Mouse (Mus musculus) lung, adult 2 months (tissue): ENCODE data around the gene Hsph1. TPM values are rescaled to one million over a fixed set of nuclear protein-coding genes. Genes with fewer than 3 reads are reported as not detected.

ENCODE experiments used
- DNase-seq: peaks from one replicate; pipeline ENCODE4 v3.0.0; 2022
- H3K4me1 ChIP-seq: fragments of 200-500 bp; 2 replicates; pipeline ENCODE4 v1.6.1; 2011; ENCODE audit warnings: low read length; ENCODE audit not compliant: control insufficient read depth, insufficient read depth
- H3K4me3 ChIP-seq: fragments of 200-500 bp; replicated peaks from 2 replicates; pipeline ENCODE3; 2011; ENCODE audit warnings: low read depth, mild to moderate bottlenecking, control low read depth, low read length; ENCODE audit errors: extremely low read depth
- CTCF ChIP-seq: fragments of 200-500 bp; IDR thresholded peaks from 2 replicates; pipeline ENCODE4 v1.5.1; 2011; ENCODE audit warnings: mild to moderate bottlenecking, low read length, control low read depth; ENCODE audit not compliant: insufficient read depth
- POLR2A ChIP-seq: fragments of 200-500 bp; IDR thresholded peaks from 2 replicates; pipeline ENCODE4 v1.6.1; 2011; ENCODE audit warnings: low read depth, mild to moderate bottlenecking, control low read depth, low read length, borderline replicate concordance; ENCODE audit errors: extremely low read depth
- WGBS: fragments of 180-500 bp; shearing (Covaris S2); methylation state at CpG from one replicate; pipeline ENCODE4 v1.1.7; 2018; 5-methylcytosine and 5-hydroxymethylcytosine counted together
- polyA plus RNA-seq: library from polyadenylated mRNA; depleted of rRNA; stranded (reverse); fragments of >200 nt; gene quantifications from 2 replicates; pipeline ENCODE4 v1.2.3, GENCODE M21; 2012

The Hsph1 gene
- polyA plus RNA-seq, 1 experiment = 7.3 TPM

GRCm38 (mm10) chr5:149642783-149643509, 6.8 kb upstream of the Hsph1 start:
- 75% methylated on average over 11 of the region's 11 CpGs for WGBS
- no peak for DNase-seq
- Histone ChIP-seq H3K4me1 (no peaks in the 10 kb centered on the region), H3K4me3 (no peak overlapping the region)
- TF ChIP-seq CTCF = no peak

DNA sequence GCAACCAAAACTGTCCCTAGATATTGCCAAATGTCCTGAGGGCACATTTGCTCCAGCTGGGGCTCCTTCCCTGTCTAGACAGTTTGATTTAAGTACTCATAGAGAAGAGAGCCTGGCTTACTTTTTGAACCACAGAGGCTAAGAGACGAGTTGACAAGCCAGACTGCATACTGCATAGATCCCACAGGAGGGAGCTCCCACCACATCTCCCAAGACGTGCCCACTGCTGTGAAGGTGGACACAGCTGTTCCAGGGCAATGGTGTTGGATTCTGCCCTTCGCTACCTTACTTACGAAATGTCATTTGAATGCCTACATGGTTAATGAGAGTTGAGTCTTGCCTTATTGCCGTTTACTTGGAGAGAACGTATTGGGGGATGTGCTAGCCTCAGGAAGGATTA, 6.2 kb upstream of the Hsph1 start:
- WGBS = 58% methylated on average over 6 of the region's 6 CpGs
- no peak for DNase-seq
- Histone ChIP-seq H3K4me3 (no peak overlapping the region), H3K4me1 (no peaks in the 10 kb centered on the region)
- TF ChIP-seq POLR2A (no peak), CTCF (peak; percentile 18; the same call in 1 of the 2 replicates)

DNA sequence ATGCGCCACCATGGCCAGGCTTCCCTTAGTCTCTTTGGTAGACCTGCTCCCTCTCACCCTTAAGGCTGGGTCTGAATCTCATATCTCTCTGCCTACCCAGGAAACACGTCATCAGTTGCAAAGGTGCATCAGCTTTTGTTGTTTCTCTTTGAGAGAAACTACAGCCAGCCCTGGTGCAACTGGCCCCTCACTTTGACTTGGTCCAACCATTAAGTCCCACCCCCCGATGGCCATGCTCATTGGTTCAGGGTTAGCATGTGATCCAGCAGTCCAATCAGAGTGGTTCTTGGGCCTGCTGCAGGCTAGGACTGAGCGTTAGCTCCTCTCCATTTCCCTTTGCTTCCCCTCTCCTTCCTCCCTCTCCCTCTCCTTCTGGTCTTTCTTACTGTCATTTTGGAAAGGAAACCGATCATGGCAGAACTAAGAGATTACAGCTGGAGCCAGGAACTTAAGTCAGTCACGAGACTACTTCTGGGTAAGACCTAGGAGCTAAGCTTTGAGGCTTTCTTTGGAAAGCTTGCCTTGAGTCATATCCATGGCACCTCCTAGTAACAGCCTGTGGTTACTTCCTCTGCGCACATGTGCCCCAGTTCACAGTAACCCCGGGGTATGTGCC, 5.2 kb upstream of the Hsph1 start:
- Histone ChIP-seq H3K4me1 (no peaks in the 10 kb centered on the region), H3K4me3 (no peak overlapping the region)
- no peak for DNase-seq
- TF ChIP-seq POLR2A = no peak
- TF ChIP-seq CTCF = no peak
- 81% methylated on average over 8 of the region's 8 CpGs for WGBS

DNA sequence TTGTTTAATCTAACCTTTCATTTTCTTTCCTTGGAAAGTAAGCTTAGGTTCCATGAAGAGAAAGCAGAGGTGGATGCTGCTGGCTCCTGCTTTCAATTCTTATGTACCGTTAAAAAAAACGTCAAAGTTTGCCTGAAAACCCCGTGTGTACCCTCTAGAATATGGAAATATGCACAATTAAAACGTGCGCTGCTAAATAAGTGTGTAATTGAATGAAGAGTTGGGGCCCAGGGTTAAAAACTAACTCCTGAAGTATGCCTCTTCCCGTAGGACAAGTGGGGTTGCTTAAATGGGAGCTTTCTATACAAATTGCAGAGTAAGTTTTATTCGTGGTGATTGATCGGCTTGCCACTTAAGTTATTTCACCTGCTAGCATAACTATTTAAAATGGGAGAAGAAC, 1.1 kb upstream of the Hsph1 start:
- DNase-seq = no peak
- TF ChIP-seq CTCF (no peak), POLR2A (no peak)
- no peak overlapping the region for H3K4me3 ChIP-seq
- peaks cover 3% of the 10 kb centered on the region; the same call in 1 of the 2 replicates for H3K4me1 ChIP-seq
- WGBS = 56% methylated on average over 8 of the region's 8 CpGs

DNA sequence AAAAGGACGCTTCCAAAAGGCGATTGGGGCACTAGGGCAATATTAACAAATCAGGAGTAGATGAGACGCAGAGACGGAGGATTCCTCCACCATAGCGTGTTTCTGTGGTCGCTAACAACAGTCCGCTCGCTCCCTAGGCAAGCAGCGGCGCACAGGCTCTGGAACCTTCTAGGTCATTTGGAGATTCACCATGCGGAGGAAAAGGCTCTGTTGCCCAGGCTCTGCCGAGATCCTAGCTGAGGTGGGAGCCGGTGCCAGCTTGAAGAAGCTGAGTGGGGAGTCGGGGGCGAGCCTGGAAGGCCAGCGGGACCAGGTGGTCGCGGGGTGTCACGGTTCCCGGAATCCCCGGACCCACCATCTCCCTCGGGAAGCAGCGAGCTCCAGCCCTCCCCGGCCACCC, 620 bp downstream of the Hsph1 start:
- TF ChIP-seq POLR2A (0 out of 2 replicates have a peak, but pooled peaks have one; percentile 13), CTCF (no peak)
- under 1% methylated on average over 24 of the region's 24 CpGs for WGBS

GRCm38 (mm10) chr5:149634409-149635035, 1.7 kb downstream of the Hsph1 start:
- TF ChIP-seq CTCF (no peak), POLR2A (no peak)
- 66% methylated on average over 11 of the region's 11 CpGs for WGBS

More for the DNA sequence above, 620 bp downstream of the Hsph1 start:
- no peak for DNase-seq
- Histone ChIP-seq H3K4me3 (peak overlapping the region; percentile 83), H3K4me1 (peaks cover 3% of the 10 kb centered on the region; the same call in 1 of the 2 replicates)

GRCm38 (mm10) chr5:149625547-149625946, 10.6 kb downstream of the Hsph1 start:
- no peak overlapping the region for H3K4me3 ChIP-seq
- TF ChIP-seq CTCF (no peak), POLR2A (no peak)
- WGBS = 88% methylated on average over 3 of the region's 3 CpGs
- no peaks in the 10 kb centered on the region; the same call in 1 of the 2 replicates for H3K4me1 ChIP-seq
- no peak for DNase-seq

More at GRCm38 (mm10) chr5:149634409-149635035, 1.7 kb downstream of the Hsph1 start:
- no peak for DNase-seq
- no peak overlapping the region for H3K4me3 ChIP-seq
- H3K4me1 ChIP-seq = peaks cover 3% of the 10 kb centered on the region; the same call in 1 of the 2 replicates

GRCm38 (mm10) chr5:149623815-149624675, 12.1 kb downstream of the Hsph1 start:
- Histone ChIP-seq H3K4me3 (no peak overlapping the region), H3K4me1 (no peaks in the 10 kb centered on the region; the same call in 1 of the 2 replicates)
- TF ChIP-seq CTCF (no peak), POLR2A (no peak)
- WGBS = 71% methylated on average over 8 of the region's 8 CpGs
- DNase-seq = no peak

GRCm38 (mm10) chr5:149622644-149623043, 13.5 kb downstream of the Hsph1 start:
- TF ChIP-seq POLR2A (no peak), CTCF (no peak)
- no peaks in the 10 kb centered on the region; the same call in 1 of the 2 replicates for H3K4me1 ChIP-seq
- WGBS = 42% methylated on average over 6 of the region's 6 CpGs
- DNase-seq = no peak
- H3K4me3 ChIP-seq = no peak overlapping the region
